Mouse (Mus musculus): ENCODE measurements around the gene Lcmt2. TPM values are rescaled to one million over a fixed set of nuclear protein-coding genes. Genes with fewer than 3 reads are reported as not detected.

Lcmt2 gene
- polyA plus RNA-seq, 1 experiment from 2014 or later, result 17.3 TPM

DNA sequence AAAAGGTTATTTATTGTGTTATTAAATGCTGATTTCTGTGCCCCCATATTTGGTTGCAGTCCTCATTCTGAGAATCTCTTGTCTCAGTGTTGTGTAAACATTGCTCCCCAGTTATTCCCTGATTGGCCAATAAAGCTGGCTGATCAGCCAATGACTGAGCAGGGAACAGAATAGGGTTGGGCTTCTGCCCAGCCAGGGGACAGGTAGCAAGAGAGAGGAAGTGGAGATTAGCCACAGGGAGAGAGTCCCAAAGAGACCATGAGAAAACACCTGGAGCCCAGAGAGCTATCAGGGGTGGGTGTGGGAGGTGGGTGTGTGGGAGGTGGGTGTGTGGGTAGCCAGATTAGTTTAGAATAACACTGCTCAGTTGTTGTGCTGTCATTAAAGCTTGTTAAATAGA is 34.5 kb downstream of the Lcmt2 start:
- no peaks in the 10 kb centered on the region for H3K9me3 ChIP-seq (replicated peaks)
- no peak overlapping the region for H3K4me3 ChIP-seq
- H3K27me3 ChIP-seq, result 0 out of 2 replicates have a peak, but pooled peaks cover 3% of the 10 kb centered on the region
- H3K4me1 ChIP-seq (replicated peaks), result no peaks in the 10 kb centered on the region
- H3K9ac ChIP-seq, result no peak overlapping the region
- H3K36me3 ChIP-seq, result no peaks in the 10 kb centered on the region
- no peak overlapping the region for H3K4me2 ChIP-seq
- ATAC-seq (replicated peaks; ENCODE audit: insufficient number of reproducible peaks, insufficient read depth, low FRiP score, low read depth), result no peak
- no peak overlapping the region for H3K27ac ChIP-seq

DNA sequence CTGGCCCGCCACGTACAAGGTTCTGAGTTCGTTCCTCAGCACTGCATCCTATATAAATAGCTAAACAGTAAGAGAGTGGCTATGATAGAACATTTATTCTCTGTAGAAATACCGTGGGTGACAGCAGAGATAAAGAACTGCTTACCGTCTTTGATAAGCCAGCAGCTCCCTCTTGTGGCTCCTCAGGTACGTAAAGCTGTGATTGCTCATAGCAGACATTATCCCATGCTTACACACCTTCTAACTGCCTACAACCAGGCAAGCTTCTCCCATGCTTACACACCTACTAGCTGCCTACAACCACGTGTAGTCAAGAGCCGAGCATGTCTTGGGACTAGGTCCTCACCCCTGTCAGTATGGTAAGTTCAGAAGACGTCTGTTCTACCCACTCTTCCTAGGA is 38.4 kb downstream of the Lcmt2 start:
- 19% methylated on average over 9 of the region's 9 CpGs for WGBS
- Histone ChIP-seq H3K36me3 (no peaks in the 10 kb centered on the region), H3K27me3 (no peaks in the 10 kb centered on the region), H3K4me3 (no peak overlapping the region), H3K9ac (no peak overlapping the region), H3K4me1 (replicated peaks) (no peaks in the 10 kb centered on the region), H3K4me2 (no peak overlapping the region), H3K9me3 (replicated peaks) (no peaks in the 10 kb centered on the region), H3K27ac (no peak overlapping the region)
- ATAC-seq (replicated peaks; ENCODE audit: insufficient number of reproducible peaks, insufficient read depth, low FRiP score, low read depth), result no peak

GRCm38 (mm10) chr2:121089751-121090150 is 50.7 kb downstream of the Lcmt2 start:
- ATAC-seq (replicated peaks; ENCODE audit: insufficient number of reproducible peaks, insufficient read depth, low FRiP score, low read depth), result no peak
- 75% methylated on average over 4 of the region's 4 CpGs for WGBS
- no peaks in the 10 kb centered on the region for H3K36me3 ChIP-seq
- peaks cover 5% of the 10 kb centered on the region for H3K4me1 ChIP-seq (replicated peaks)
- H3K9ac ChIP-seq, result no peak overlapping the region
- no peak overlapping the region for H3K4me2 ChIP-seq
- H3K27ac ChIP-seq, result no peak overlapping the region
- H3K9me3 ChIP-seq (replicated peaks), result no peaks in the 10 kb centered on the region
- no peaks in the 10 kb centered on the region for H3K27me3 ChIP-seq
- no peak overlapping the region for H3K4me3 ChIP-seq

GRCm38 (mm10) chr2:121088507-121088906 is 51.9 kb downstream of the Lcmt2 start:
- H3K27me3 ChIP-seq, result no peaks in the 10 kb centered on the region
- no peak for ATAC-seq (replicated peaks; ENCODE audit: insufficient number of reproducible peaks, insufficient read depth, low FRiP score, low read depth)
- peaks cover 5% of the 10 kb centered on the region for H3K4me1 ChIP-seq (replicated peaks)
- 92% methylated on average over 3 of the region's 3 CpGs for WGBS
- H3K36me3 ChIP-seq, result no peaks in the 10 kb centered on the region
- H3K4me2 ChIP-seq, result no peak overlapping the region
- H3K9ac ChIP-seq, result no peak overlapping the region
- H3K27ac ChIP-seq, result no peak overlapping the region
- no peaks in the 10 kb centered on the region for H3K9me3 ChIP-seq (replicated peaks)
- H3K4me3 ChIP-seq, result no peak overlapping the region

- no peak within 1 kb of the TSS for H3K27ac ChIP-seq
- H3K9me3 ChIP-seq (replicated peaks), result no peaks in the 10 kb centered on the region
- H3K4me1 ChIP-seq (replicated peaks), result peaks cover 5% of the 10 kb centered on the region
- H3K4me3 ChIP-seq, result no peak within 1 kb of the TSS
- no peak for ATAC-seq (replicated peaks; ENCODE audit: insufficient number of reproducible peaks, insufficient read depth, low FRiP score, low read depth)
- no peak within 1 kb of the TSS for H3K9ac ChIP-seq
- H3K4me2 ChIP-seq, result no peak within 1 kb of the TSS
- WGBS, result 32% methylated on average over 6 of the region's 6 CpGs
- H3K36me3 ChIP-seq, result no peaks in the 10 kb centered on the region
- no peaks in the 10 kb centered on the region for H3K27me3 ChIP-seq
Measured at GRCm38 (mm10) chr2:121085480-121086185, 54.8 kb downstream of the Lcmt2 start, which contains the start of gene Tgm5. Tgm5 (minus strand) TSS chr2:121085841.

DNA sequence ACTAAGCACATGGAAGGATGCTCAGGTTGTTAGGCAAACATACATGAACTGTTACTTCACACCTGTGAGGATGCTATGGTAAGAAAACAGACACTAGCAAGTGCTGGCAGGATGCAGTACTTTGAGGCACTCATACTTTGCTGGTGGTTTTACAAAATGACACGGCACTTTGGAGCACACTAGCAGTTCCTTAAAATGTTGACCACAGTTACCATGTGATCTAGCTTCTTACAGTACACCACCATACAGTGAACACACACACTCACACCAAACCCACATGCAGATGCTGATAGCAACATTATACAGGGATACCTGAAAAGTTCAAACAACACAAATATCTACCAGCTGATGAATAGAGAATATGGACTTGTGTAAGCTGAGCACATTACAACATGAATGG is 57.8 kb downstream of the Lcmt2 start:
- ATAC-seq (replicated peaks; ENCODE audit: insufficient number of reproducible peaks, insufficient read depth, low FRiP score, low read depth), result no peak
- peaks cover 5% of the 10 kb centered on the region for H3K4me1 ChIP-seq (replicated peaks)
- H3K27me3 ChIP-seq, result no peaks in the 10 kb centered on the region
- 79% methylated on average over 1 of the region's 1 CpGs for WGBS
- H3K9ac ChIP-seq, result no peak overlapping the region
- no peak overlapping the region for H3K4me2 ChIP-seq
- H3K27ac ChIP-seq, result no peak overlapping the region
- H3K9me3 ChIP-seq (replicated peaks), result no peaks in the 10 kb centered on the region
- no peak overlapping the region for H3K4me3 ChIP-seq
- no peaks in the 10 kb centered on the region for H3K36me3 ChIP-seq

Other genes starting within 250 kb of the Lcmt2 start
- 17.5 and 21.3 TPM in 2 replicates for gene Ubr1, start 169.9 kb downstream of the Lcmt2 start, polyA plus RNA-seq (2015; fragmentation: Nextera tagmentation; extraction: Ambion mirVana)
- 2.8 and 2.9 TPM in 2 replicates for gene Tmem62, start 163.6 kb downstream of the Lcmt2 start, polyA plus RNA-seq (2015; fragmentation: Nextera tagmentation; extraction: Ambion mirVana)
- 41.9 and 42.9 TPM in 2 replicates for gene Ccndbp1, start 132.2 kb downstream of the Lcmt2 start, polyA plus RNA-seq (2015; fragmentation: Nextera tagmentation; extraction: Ambion mirVana)
- gene Epb42, start 103.6 kb downstream of the Lcmt2 start, polyA plus RNA-seq (2015; fragmentation: Nextera tagmentation; extraction: Ambion mirVana), result 1.8 and 5.5 TPM in 2 replicates
- 0.06 TPM in 1 of 2 replicates, not detected in the other for gene Tgm5, start 54.8 kb downstream of the Lcmt2 start, polyA plus RNA-seq (2015; fragmentation: Nextera tagmentation; extraction: Ambion mirVana)
- gene Tgm7, start 30.9 kb downstream of the Lcmt2 start, polyA plus RNA-seq (2015; fragmentation: Nextera tagmentation; extraction: Ambion mirVana), result not detected in 2 replicates
- 14.6 and 15.1 TPM in 2 replicates for gene Adal, start 225 bp downstream of the Lcmt2 start, polyA plus RNA-seq (2015; fragmentation: Nextera tagmentation; extraction: Ambion mirVana)
- gene Tubgcp4, start 30.0 kb upstream of the Lcmt2 start, polyA plus RNA-seq (2015; fragmentation: Nextera tagmentation; extraction: Ambion mirVana), result 27.4 and 35.7 TPM in 2 replicates
- 6.4 TPM in 2 replicates for gene Zscan29, start 30.5 kb upstream of the Lcmt2 start, polyA plus RNA-seq (2015; fragmentation: Nextera tagmentation; extraction: Ambion mirVana)
- 43.6 and 45.5 TPM in 2 replicates for gene Trp53bp1, start 130.8 kb upstream of the Lcmt2 start, polyA plus RNA-seq (2015; fragmentation: Nextera tagmentation; extraction: Ambion mirVana)
- 3.5 and 4.8 TPM in 2 replicates for gene Map1a, start 148.9 kb upstream of the Lcmt2 start, polyA plus RNA-seq (2015; fragmentation: Nextera tagmentation; extraction: Ambion mirVana)
- 11.3 and 12.6 TPM in 2 replicates for gene Ppip5k1, start 214.7 kb upstream of the Lcmt2 start, polyA plus RNA-seq (2015; fragmentation: Nextera tagmentation; extraction: Ambion mirVana)
- gene Ckmt1, start 217.1 kb upstream of the Lcmt2 start, polyA plus RNA-seq (2015; fragmentation: Nextera tagmentation; extraction: Ambion mirVana), result 0.88 and 2.4 TPM in 2 replicates
- gene Strc, start 246.5 kb upstream of the Lcmt2 start, polyA plus RNA-seq (2015; fragmentation: Nextera tagmentation; extraction: Ambion mirVana), result not detected in 2 replicates

Measured in heart, embryonic 15.5 days (tissue).